Mouse (Mus musculus) G1E (cell line): ENCODE measurements at regions not wholly inside any gene's neighbourhood (a gene's known extent, or its start where the extent isn't known, plus 50 kb on each side); places are given as distances from the start of the nearest gene placed in this dataset.

Source experiments
- CTCF ChIP-seq: IDR thresholded peaks from 2 replicates; pipeline ENCODE4 v1.5.1; 2012; ENCODE audit warnings: low read depth, low read length, inconsistent platforms, mixed read lengths
- GATA1 ChIP-seq: IDR thresholded peaks from 2 replicates; pipeline ENCODE4 v1.6.1; 2012; ENCODE audit warnings: borderline replicate concordance, low read length, inconsistent platforms, mixed read lengths
- POLR2AphosphoS5 ChIP-seq: IDR thresholded peaks from 2 replicates; pipeline ENCODE4 v1.6.1; 2012; ENCODE audit warnings: low read depth, low read length, inconsistent platforms; ENCODE audit not compliant: insufficient replicate concordance
- TAL1 ChIP-seq: conservative IDR thresholded peaks from 2 replicates; pipeline ENCODE4 v1.6.1; 2012; ENCODE audit warnings: low read depth, low read length, inconsistent platforms, mixed read lengths

DNA sequence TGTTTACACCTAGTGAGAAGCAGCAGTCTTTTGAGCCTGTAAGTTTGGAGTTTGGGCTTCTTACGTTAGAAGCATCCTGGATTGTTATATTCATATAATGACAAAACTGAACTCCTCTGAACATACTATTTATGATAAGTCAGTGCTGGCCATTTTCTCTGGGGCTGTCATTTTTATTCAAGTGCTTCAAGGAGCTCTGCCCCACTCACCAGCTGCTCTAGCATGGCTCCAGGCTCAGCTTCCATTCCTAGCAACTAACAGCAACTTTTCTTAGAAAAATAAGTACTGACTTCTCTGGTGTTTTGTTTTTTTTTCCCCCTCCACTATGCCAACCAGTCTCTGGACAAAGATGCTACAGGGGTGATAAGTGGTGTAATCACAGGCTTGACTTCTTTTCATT is 182.3 kb upstream of the Nabp1 start:
- TF ChIP-seq POLR2AphosphoS5: no peak
- no peak for TF ChIP-seq CTCF
- no peak for TF ChIP-seq TAL1
- TF ChIP-seq GATA1: no peak
